Mouse (Mus musculus) testis, adult 2 months (tissue): ENCODE results near the gene Mdk.

ENCODE experiments used
- CTCF ChIP-seq: fragments of 200-500 bp; IDR thresholded peaks from 2 replicates; pipeline ENCODE4 v1.5.1; 2012; ENCODE audit warnings: low read depth, mild to moderate bottlenecking, inconsistent platforms, low read length, moderate library complexity; ENCODE audit not compliant: control insufficient read depth, insufficient read depth, insufficient replicate concordance
- POLR2A ChIP-seq: fragments of 200-500 bp; IDR thresholded peaks from 2 replicates; pipeline ENCODE4 v1.6.1; 2012; ENCODE audit warnings: low read depth, mild to moderate bottlenecking, inconsistent platforms, low read length, moderate library complexity; ENCODE audit not compliant: control insufficient read depth

DNA sequence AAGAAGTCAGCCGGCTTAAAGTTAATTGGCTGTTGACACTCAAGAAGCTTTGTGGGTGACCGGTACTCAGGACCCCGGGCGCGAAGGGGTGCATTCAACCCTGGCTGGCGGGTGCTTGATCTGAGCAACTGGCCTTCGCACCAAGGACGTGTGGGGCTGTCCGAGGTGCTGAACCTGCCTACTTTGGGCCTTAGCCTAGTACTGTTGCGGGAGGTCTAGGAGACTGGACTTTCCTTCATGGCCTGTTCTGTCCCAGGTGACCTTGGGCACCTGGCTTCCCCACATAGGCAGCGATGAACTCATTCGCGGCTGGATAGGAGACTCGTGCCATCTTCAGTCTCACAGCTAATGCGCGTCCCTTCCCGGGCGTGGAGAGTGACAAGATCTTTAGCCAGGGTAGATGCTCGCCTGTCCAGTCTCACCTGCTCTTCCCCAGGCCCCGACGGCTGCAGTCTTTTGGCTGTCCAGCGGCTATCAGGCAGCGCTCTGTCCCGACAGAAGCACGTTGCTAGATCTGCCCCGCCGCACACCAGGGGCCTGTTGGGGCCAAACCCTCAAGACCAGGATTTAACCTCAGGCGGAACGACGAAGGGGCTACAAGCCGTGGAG is 10.8 kb downstream of the Mdk start:
- no peak for TF ChIP-seq CTCF
- 0 out of 2 replicates have a peak, but pooled peaks have one; percentile 17 for TF ChIP-seq POLR2A
